Mouse (Mus musculus) olfactory bulb, adult 2 months (tissue): ENCODE measurements around the gene Zcwpw1. TPM values are rescaled to one million over a fixed set of nuclear protein-coding genes. Genes with fewer than 3 reads are reported as not detected.
"Not testable (repeated sequence)": the region's sequence is repeated elsewhere in the genome, so short reads cannot be mapped to it uniquely, and the experiment has no call there.

Experiments used
- H3K27ac ChIP-seq: fragments of 200-500 bp; 2 replicates; pipeline ENCODE4 v1.5.1; 2012; ENCODE audit warnings: low read depth, low read length; ENCODE audit not compliant: insufficient read depth
- H3K4me1 ChIP-seq: fragments of 200-500 bp; 2 replicates; pipeline ENCODE4 v1.6.1; 2012; ENCODE audit warnings: low read length; ENCODE audit not compliant: control insufficient read depth, insufficient read depth
- H3K4me3 ChIP-seq: fragments of 200-500 bp; 2 replicates; pipeline ENCODE4 v1.5.1; 2012; ENCODE audit warnings: mild to moderate bottlenecking, low read depth, low read length, moderate library complexity; ENCODE audit not compliant: insufficient read depth
- CTCF ChIP-seq: fragments of 200-500 bp; IDR thresholded peaks from 2 replicates; pipeline ENCODE4 v1.5.1; 2012; ENCODE audit warnings: low read depth, mild to moderate bottlenecking, low read length, moderate library complexity; ENCODE audit not compliant: insufficient read depth
- POLR2A ChIP-seq: fragments of 200-500 bp; IDR thresholded peaks from 2 replicates; pipeline ENCODE4 v1.6.1; 2012; ENCODE audit warnings: mild to moderate bottlenecking, low read depth, low read length, moderate library complexity; ENCODE audit not compliant: insufficient read depth
- WGBS: fragments of 180-500 bp; shearing (Covaris S2); methylation state at CpG from one replicate; pipeline ENCODE4 v1.1.7; 2018; 5-methylcytosine and 5-hydroxymethylcytosine counted together
- polyA plus RNA-seq: library from polyadenylated mRNA; stranded (reverse); fragments of >200 nt; gene quantifications from 2 replicates; pipeline ENCODE4 v1.2.4, GENCODE M21; 2012; ENCODE audit warnings: low replicate concordance; ENCODE audit not compliant: missing spikeins, insufficient read depth, insufficient read length

Zcwpw1 gene
- polyA plus RNA-seq, 1 experiment = not detected

DNA sequence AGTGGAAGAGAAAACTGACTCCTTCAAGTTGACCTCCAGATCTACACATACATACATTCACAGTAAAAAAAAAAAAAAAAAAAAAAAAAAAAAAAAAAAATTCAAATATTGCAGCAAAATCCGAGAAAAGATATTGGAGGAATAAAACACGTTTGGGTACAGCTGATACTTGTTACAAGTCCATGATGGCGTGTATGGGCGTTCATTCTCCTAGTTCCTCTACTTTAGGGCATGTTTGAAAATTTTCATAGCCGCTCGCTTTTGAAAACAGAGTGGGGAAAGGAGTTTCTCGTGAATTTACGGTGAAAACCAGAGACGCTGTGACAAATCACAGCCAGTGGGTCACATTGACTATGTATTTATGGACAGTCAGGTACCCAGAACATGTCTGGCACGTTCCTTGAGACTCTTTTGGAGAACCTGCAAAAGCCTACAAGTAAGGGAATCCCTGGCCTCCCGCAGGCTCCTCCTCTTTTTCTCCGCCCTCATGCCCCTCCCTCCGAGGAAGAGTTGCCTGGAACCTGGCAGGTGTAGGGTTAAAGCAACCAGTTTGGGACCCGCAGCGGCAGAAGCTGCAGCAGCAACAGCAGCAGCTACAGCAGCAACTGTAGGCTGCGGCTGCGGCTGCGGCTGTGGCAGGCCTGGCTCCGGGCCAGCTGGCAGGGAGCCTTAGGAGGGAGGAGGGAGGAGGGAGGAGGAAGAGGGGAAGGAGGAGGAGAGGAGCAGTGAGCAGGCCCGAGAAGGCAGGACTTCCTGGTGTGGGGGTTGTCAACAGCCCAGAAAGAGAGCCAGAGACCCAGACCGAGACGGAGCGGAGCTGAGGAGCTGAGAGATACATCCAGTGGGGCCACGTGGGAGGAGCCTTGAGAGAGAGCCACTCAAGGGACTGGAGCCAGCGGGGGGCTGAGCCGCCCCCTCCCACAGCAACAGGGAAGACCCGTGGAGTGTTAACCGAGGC lies 42.1 kb upstream of the Zcwpw1 start, which contains the start of gene Tsc22d4:
Gene Tsc22d4 (plus strand): TSS at position 517 of the 958 bp plus-strand sequence.
- Histone ChIP-seq H3K4me3 (peak within 1 kb of the TSS; percentile 63), H3K27ac (peak within 1 kb of the TSS; percentile 18), H3K4me1 (peaks cover 27% of the 10 kb centered on the region)
- 0 out of 2 replicates have a peak, but pooled peaks have one; percentile 18 for TF ChIP-seq POLR2A
- TF ChIP-seq CTCF = no peak
- 2% methylated on average over 28 of the region's 28 CpGs for WGBS

DNA sequence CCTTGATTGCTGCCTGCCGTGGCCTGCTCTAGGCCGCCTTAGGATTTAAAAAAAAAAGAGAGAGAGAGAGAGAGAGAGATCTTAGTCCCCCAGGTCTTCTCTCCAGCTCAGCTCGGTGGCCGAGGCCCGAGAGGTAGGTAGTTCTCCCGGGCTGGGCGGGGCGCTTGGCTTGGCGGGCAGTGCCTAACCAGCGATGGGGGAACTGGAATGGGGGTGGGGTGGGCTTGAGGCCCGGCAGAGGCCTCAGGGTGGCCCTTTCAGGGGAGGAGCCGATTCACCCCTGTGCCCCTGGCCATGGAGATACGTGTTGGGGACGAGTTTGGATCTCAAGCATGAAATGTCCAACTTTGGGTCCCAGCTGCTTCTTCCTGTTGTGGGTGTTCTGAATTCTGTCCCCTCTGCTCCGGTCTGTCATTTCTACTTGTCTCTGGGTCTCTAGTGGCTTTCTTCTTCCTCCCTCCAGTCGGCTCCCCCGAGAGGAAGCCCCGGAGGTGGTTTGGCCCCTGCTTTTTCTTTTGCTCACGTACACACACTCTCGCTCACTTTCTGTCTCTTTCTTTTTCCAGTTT lies 41.2 kb upstream of the Zcwpw1 start:
- peak overlapping the region; percentile 63 for H3K4me3 ChIP-seq
- peaks cover 24% of the 10 kb centered on the region for H3K4me1 ChIP-seq
- under 1% methylated on average over 20 of the region's 20 CpGs for WGBS
- peak overlapping the region; percentile 18 for H3K27ac ChIP-seq
- TF ChIP-seq CTCF (no peak), POLR2A (no peak)

DNA sequence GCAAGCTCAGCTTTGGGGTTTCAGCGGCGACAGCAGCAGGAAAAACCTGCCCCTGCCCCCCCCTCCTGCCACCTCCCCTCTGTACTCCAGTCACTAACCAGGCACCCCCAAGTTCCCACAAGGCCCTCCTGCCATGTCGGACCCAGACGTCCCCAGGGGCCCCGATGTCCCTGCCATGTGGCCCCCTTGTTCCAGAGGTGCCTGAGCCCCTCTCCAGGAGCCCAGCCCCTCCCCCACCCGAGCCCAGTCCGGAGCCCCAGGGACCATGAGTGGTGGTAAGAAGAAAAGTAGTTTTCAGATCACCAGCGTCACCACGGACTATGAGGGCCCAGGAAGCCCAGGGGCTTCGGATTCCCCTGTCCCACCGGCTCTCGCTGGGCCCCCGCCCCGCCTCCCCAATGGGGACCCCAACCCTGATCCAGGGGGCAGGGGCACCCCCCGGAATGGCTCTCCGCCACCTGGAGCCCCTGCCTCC lies 40.7 kb upstream of the Zcwpw1 start:
- peak overlapping the region; percentile 63 for H3K4me3 ChIP-seq
- peaks cover 20% of the 10 kb centered on the region for H3K4me1 ChIP-seq
- TF ChIP-seq POLR2A = no peak
- WGBS = 4% methylated on average over 16 of the region's 16 CpGs
- H3K27ac ChIP-seq = peak overlapping the region; percentile 0; the same call in 1 of the 2 replicates

DNA sequence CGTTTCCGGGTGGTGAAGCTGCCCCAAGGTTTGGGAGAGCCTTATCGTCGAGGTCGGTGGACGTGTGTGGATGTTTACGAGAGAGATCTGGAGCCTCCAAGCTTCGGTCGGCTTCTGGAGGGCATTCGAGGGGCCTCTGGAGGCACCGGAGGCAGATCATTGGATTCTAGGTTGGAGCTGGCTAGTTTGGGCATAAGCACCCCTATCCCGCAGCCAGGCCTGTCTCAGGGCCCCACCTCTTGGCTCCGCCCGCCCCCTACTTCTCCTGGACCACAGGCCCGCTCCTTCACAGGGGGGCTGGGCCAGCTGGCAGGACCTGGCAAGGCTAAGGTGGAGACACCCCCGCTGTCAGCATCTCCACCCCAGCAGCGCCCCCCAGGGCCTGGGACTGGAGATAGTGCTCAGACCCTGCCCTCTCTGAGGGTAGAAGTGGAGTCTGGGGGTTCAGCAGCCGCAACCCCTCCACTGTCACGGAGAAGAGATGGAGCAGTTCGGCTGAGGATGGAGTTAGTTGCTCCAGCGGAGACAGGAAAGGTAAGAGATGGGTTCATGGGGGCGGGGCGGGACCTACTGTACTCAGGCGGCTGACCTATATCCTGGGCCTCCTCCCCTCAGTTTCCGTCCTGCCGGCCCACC lies 40.2 kb upstream of the Zcwpw1 start:
- Histone ChIP-seq H3K4me1 (peaks cover 20% of the 10 kb centered on the region), H3K4me3 (peak overlapping the region; percentile 63), H3K27ac (peak overlapping the region; percentile 0; the same call in 1 of the 2 replicates)
- WGBS = 13% methylated on average over 26 of the region's 26 CpGs
- TF ChIP-seq POLR2A = no peak

DNA sequence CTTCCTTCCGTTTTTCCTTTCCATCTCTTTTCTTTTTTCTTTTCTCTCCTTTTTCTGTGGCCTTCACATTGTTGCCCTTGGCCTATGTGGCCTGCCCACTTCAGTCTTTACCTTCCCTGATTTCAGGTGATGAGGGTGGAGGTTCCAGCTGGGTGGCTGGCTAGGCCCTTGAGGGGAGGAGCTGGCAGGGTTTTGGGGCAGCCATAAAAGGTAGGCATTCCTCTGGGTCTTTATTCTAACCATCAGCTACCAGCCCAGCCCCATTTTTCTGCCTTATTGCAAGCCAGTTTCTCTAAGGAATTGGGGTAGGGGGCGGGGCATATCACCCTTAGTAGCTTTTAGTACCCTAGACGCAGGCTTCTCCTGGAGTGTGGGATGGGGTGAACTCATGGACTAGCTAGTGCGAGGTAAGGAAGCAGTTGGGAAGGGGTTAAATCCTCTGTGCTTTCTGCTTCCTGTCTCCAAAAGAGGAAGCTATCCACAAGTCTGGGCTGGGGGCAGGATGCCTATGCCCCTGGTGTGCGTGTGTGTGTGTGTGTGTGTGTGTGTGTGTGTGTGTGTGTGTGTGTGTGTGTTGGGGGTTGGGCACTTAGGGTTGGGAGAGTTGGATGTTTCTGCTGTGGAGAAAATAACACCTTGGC lies 39.3 kb upstream of the Zcwpw1 start:
- Histone ChIP-seq H3K27ac (no peak overlapping the region; the same call in 1 of the 2 replicates), H3K4me3 (peak overlapping the region; percentile 8), H3K4me1 (peaks cover 20% of the 10 kb centered on the region)
- no peak for TF ChIP-seq CTCF
- TF ChIP-seq POLR2A = no peak
- WGBS = 43% methylated on average over 5 of the region's 5 CpGs

DNA sequence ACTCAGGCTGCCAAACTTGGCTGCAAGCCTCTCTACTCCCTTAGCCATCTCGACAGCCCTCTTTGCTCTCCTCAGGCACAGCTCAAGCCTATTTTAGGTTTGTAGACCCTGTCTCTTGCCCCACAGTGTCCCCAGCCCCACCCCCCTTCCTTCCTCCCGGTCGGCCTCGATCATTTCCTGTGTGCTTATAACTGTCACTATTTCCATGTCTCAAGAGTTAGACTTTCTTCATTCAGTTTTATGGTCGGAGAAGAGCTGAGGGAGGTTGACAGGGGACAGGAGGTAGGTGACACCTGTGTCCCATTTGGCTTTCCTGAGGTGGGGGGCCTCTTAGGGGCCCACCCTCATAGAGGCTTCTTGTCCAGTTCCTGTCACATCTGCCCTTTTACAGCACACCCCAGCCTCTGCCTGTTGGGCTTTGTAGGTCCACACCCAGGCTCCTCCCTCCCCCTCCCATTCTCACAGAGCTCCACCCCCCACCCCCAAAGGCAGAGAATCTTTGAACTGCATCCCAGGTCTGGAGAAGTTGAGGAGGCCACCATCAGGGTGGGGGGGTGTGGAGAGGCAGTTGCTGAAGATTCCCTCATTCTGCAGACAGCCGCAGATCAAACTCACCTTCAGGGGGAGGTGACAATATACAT lies 38.3 kb upstream of the Zcwpw1 start:
- Histone ChIP-seq H3K27ac (no peak overlapping the region), H3K4me1 (peaks cover 20% of the 10 kb centered on the region), H3K4me3 (no peak overlapping the region)
- TF ChIP-seq POLR2A = no peak
- no peak for TF ChIP-seq CTCF
- 74% methylated on average over 6 of the region's 6 CpGs for WGBS

DNA sequence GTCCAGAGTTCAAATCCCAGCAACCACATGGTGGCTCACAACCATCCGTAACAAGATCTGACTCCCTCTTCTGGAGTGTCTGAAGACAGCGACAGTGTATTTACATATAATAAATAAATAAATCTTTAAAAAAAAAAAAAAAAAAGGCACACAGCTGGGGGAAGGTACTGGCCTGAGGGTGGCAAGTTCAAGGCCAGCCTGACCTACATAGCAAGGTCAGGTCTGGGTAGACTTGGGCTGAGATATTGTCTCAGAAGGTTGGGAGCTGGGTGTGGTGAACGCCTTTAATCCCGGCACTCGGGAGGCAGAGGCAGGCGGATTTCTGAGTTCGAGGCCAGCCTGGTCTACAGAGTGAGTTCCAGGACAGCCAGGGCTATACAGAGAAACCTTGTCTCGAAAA lies 37.4 kb upstream of the Zcwpw1 start:
- WGBS = 91% methylated on average over 7 of the region's 8 CpGs
- H3K4me1 ChIP-seq = peaks cover 20% of the 10 kb centered on the region
- not testable (repeated sequence) for H3K27ac ChIP-seq, H3K4me3 ChIP-seq

DNA sequence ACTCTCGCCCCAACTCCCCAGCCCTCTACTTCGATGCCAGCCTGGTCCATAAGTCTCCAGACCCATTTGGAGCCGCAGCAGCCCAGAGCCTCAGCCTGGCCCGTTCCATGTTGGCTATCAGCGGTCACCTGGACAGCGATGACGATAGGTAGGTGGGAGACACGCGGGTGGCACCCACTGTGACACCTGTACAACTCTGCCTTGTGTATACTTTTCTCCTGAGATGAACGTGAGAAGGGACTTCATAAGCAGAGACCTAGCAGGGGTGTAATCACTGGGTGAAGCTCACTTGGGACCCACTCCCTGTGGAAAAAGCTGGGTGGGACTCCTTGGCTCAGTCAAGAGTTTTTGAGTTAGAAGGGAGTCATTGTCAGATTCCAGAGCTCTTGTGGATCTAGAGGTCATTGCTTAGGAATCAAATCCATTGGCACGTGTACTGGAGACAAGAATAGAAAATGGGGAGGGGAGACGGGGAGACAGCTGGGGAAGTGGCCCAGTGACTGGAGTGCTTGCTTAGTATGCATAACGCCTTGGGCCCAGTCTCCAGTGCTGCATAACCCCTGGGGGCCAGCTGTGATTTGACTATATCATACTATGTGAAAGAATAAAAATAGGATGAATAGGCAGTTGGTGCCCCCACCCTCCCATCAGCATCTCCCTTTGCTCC lies 36.2 kb upstream of the Zcwpw1 start:
- WGBS = 91% methylated on average over 13 of the region's 13 CpGs
- peaks cover 22% of the 10 kb centered on the region for H3K4me1 ChIP-seq
- no peak overlapping the region for H3K27ac ChIP-seq
- TF ChIP-seq POLR2A (no peak), CTCF (no peak)
- no peak overlapping the region for H3K4me3 ChIP-seq
